Mouse (Mus musculus): ENCODE results near the gene Magi1. TPM values are rescaled to one million over a fixed set of nuclear protein-coding genes. Genes with fewer than 3 reads are reported as not detected.

Magi1 gene
- polyA plus RNA-seq, 1 experiment, result 1.3 TPM

GRCm38 (mm10) chr6:94176705-94177104 is 107.0 kb downstream of the Magi1 start:
- Histone ChIP-seq H3K4me3 (replicated peaks; ENCODE audit: control insufficient read depth, low read depth, low read length) (no peak overlapping the region), H3K4me1 (ENCODE audit: control insufficient read depth, insufficient read depth, low read length) (no peaks in the 10 kb centered on the region), H3K27ac (ENCODE audit: control insufficient read depth, insufficient read depth, low read depth, low read length, poor library complexity) (no peak overlapping the region)
- WGBS, result 29% methylated on average over 4 of the region's 4 CpGs
- no peak for TF ChIP-seq POLR2A (IDR thresholded peaks at IDR 0.05; ENCODE audit: borderline replicate concordance, control insufficient read depth, low read depth, low read length)
- no peak for TF ChIP-seq CTCF (IDR thresholded peaks at IDR 0.05; ENCODE audit: control insufficient read depth, insufficient read depth, low read length)

- no peaks in the 10 kb centered on the region for H3K4me1 ChIP-seq (ENCODE audit: control insufficient read depth, insufficient read depth, low read length)
- no peak overlapping the region for H3K27ac ChIP-seq (ENCODE audit: control insufficient read depth, insufficient read depth, low read depth, low read length, poor library complexity)
- TF ChIP-seq POLR2A (IDR thresholded peaks at IDR 0.05; ENCODE audit: borderline replicate concordance, control insufficient read depth, low read depth, low read length), result no peak
- no peak for TF ChIP-seq CTCF (IDR thresholded peaks at IDR 0.05; ENCODE audit: control insufficient read depth, insufficient read depth, low read length)
- no peak overlapping the region for H3K4me3 ChIP-seq (replicated peaks; ENCODE audit: control insufficient read depth, low read depth, low read length)
- 16% methylated on average over 8 of the region's 8 CpGs for WGBS
These were observed 112.5 kb downstream of the Magi1 start for GRCm38 (mm10) chr6:94171250-94171649.

- no peak for TF ChIP-seq POLR2A (IDR thresholded peaks at IDR 0.05; ENCODE audit: borderline replicate concordance, control insufficient read depth, low read depth, low read length)
- no peak overlapping the region for H3K4me3 ChIP-seq (replicated peaks; ENCODE audit: control insufficient read depth, low read depth, low read length)
- H3K4me1 ChIP-seq (ENCODE audit: control insufficient read depth, insufficient read depth, low read length), result no peaks in the 10 kb centered on the region
- 82% methylated on average over 9 of the region's 9 CpGs for WGBS
- no peak overlapping the region for H3K27ac ChIP-seq (ENCODE audit: control insufficient read depth, insufficient read depth, low read depth, low read length, poor library complexity)
These were observed 114.0 kb downstream of the Magi1 start for GRCm38 (mm10) chr6:94169581-94170194.

GRCm38 (mm10) chr6:94165951-94166350 is 117.8 kb downstream of the Magi1 start:
- no peaks in the 10 kb centered on the region for H3K4me1 ChIP-seq (ENCODE audit: control insufficient read depth, insufficient read depth, low read length)
- WGBS, result 63% methylated on average over 1 of the region's 1 CpGs
- H3K27ac ChIP-seq (ENCODE audit: control insufficient read depth, insufficient read depth, low read depth, low read length, poor library complexity), result no peak overlapping the region
- no peak for TF ChIP-seq CTCF (IDR thresholded peaks at IDR 0.05; ENCODE audit: control insufficient read depth, insufficient read depth, low read length)
- no peak for TF ChIP-seq POLR2A (IDR thresholded peaks at IDR 0.05; ENCODE audit: borderline replicate concordance, control insufficient read depth, low read depth, low read length)
- H3K4me3 ChIP-seq (replicated peaks; ENCODE audit: control insufficient read depth, low read depth, low read length), result no peak overlapping the region

DNA sequence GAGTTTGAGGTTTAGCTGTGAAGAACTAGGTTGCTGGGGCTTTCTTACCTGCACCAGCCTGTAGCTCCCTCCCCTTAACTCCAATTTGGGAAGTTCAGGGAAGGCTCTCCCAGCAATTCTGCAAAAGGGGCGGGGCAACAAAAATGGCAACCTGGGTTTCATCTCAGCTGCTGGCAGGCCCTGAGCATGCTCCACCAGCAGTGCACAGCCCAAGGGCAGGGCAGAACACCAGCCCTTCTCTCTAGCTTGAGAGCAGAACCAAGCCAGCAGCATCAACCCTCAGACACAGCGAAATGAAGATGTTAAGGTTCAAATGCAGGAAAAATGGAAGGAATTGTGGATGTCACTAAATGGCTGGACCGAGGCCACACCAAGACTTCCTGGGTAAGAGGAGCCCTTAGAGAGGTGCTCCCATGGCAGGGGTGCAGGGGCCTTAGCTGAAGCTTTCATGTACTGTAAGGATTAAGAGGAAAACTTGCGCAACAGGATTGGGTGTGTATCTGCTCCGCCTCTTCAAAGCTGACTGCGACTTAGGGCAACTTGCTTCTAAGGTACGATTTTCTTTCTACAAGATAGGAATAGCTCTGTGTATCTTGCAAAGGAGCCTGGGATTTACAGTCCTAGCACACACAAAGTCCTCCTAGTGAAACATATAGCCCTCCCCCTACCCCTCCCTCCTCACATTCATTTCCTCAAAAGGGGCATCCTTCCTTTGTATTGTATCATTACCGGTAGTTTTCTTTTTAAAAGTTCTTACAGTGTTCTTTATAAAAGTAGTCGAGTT is 118.8 kb downstream of the Magi1 start:
- 71% methylated on average over 9 of the region's 9 CpGs for WGBS
- TF ChIP-seq POLR2A (IDR thresholded peaks at IDR 0.05; ENCODE audit: borderline replicate concordance, control insufficient read depth, low read depth, low read length), result no peak
- TF ChIP-seq CTCF (IDR thresholded peaks at IDR 0.05; ENCODE audit: control insufficient read depth, insufficient read depth, low read length), result no peak
- no peak overlapping the region for H3K4me3 ChIP-seq (replicated peaks; ENCODE audit: control insufficient read depth, low read depth, low read length)

GRCm38 (mm10) chr6:94163325-94163995 is 120.3 kb downstream of the Magi1 start:
- WGBS, result 51% methylated on average over 9 of the region's 9 CpGs
- no peak overlapping the region for H3K27ac ChIP-seq (ENCODE audit: control insufficient read depth, insufficient read depth, low read depth, low read length, poor library complexity)
- no peaks in the 10 kb centered on the region for H3K4me1 ChIP-seq (ENCODE audit: control insufficient read depth, insufficient read depth, low read length)
- no peak for TF ChIP-seq CTCF (IDR thresholded peaks at IDR 0.05; ENCODE audit: control insufficient read depth, insufficient read depth, low read length)
- no peak for TF ChIP-seq POLR2A (IDR thresholded peaks at IDR 0.05; ENCODE audit: borderline replicate concordance, control insufficient read depth, low read depth, low read length)
- no peak overlapping the region for H3K4me3 ChIP-seq (replicated peaks; ENCODE audit: control insufficient read depth, low read depth, low read length)

More for the DNA sequence above, 118.8 kb downstream of the Magi1 start:
- no peak overlapping the region; the same call in 1 of the 2 replicates for H3K27ac ChIP-seq (ENCODE audit: control insufficient read depth, insufficient read depth, low read depth, low read length, poor library complexity)
- no peaks in the 10 kb centered on the region for H3K4me1 ChIP-seq (ENCODE audit: control insufficient read depth, insufficient read depth, low read length)

- TF ChIP-seq CTCF (IDR thresholded peaks at IDR 0.05; ENCODE audit: control insufficient read depth, insufficient read depth, low read length) (no peak), POLR2A (IDR thresholded peaks at IDR 0.05; ENCODE audit: borderline replicate concordance, control insufficient read depth, low read depth, low read length) (no peak)
- WGBS, result 55% methylated on average over 8 of the region's 8 CpGs
- Histone ChIP-seq H3K27ac (ENCODE audit: control insufficient read depth, insufficient read depth, low read depth, low read length, poor library complexity) (no peak overlapping the region), H3K4me3 (replicated peaks; ENCODE audit: control insufficient read depth, low read depth, low read length) (no peak overlapping the region), H3K4me1 (ENCODE audit: control insufficient read depth, insufficient read depth, low read length) (no peaks in the 10 kb centered on the region)
These were observed 120.8 kb downstream of the Magi1 start for GRCm38 (mm10) chr6:94162918-94163317.

GRCm38 (mm10) chr6:94159256-94159655 is 124.5 kb downstream of the Magi1 start:
- H3K4me1 ChIP-seq (ENCODE audit: control insufficient read depth, insufficient read depth, low read length), result no peaks in the 10 kb centered on the region
- H3K27ac ChIP-seq (ENCODE audit: control insufficient read depth, insufficient read depth, low read depth, low read length, poor library complexity), result no peak overlapping the region
- TF ChIP-seq POLR2A (IDR thresholded peaks at IDR 0.05; ENCODE audit: borderline replicate concordance, control insufficient read depth, low read depth, low read length) (no peak), CTCF (IDR thresholded peaks at IDR 0.05; ENCODE audit: control insufficient read depth, insufficient read depth, low read length) (no peak)
- 56% methylated on average over 2 of the region's 2 CpGs for WGBS
- H3K4me3 ChIP-seq (replicated peaks; ENCODE audit: control insufficient read depth, low read depth, low read length), result no peak overlapping the region

All from bone marrow, adult 2 months (tissue).